ENCODE assay signal across 23 mouse cellular contexts in the genomic region with DNA sequence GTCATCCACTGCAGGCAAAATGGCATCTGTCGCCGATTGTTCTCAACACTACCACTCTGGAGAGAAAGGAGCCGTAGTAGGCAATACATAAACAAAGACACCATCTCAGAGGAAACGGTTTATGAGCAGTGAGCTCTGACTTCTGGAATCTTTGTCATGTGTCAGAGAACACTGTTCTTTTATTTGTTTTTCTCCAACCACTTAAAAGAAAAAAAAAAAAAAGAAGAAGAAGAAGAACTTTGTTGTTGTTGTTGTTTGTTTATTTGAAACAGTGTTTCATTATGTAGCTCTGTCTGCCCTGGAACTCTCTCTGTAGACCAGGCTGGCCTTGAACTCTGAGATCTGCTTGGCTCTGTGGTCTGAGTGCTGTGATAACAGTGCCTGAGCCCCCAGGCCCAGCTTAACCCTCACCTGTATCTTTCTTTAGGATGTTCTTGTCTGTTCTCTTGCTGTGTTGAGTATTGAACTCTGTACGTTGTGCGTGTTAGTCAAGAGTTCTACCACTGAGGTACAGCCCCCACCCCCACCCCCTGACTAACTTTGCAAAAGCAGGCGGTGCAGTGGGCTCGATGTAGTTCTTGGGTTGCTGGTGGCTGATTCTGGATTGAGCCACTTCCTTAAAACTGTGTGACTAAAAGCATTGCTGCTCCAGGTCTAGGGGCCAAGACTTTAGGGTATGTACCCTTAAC.
DNase-seq lines count a peak whose midpoint lies in the region; ATAC-seq and TF ChIP-seq lines count a peak whose summit lies in the region.
"Had no signal": no experiment of that assay in that cellular context is flagged by ENCODE, and none has a peak within 500 bp of the region (broad histone marks: within the 10 kb centered on the region; RNA-seq: fewer than 3 reads in every experiment).

No protein-coding gene starts in this region.

- no peak for DNase-seq in kidney, adult 2 months
- DNase-seq in kidney, adult 9 months: no peak
- DNase-seq in lung, adult 18-20 months: no peak
- peak; percentile 92 for DNase-seq in 3T3-L1 (ENCODE audit: low read depth, low spot score)
- no peak for DNase-seq in limb, embryonic 10.5 days (ENCODE audit: low spot score)
- DNase-seq in right cerebral cortex, postnatal 10 days (ENCODE audit: low spot score in 2 of 2): no peak
- DNase-seq: adrenal gland, adult 8-10 months; adrenal gland, postnatal 25 days; cerebellum, adult 18-20 months; cerebellum, adult 9-10 months; gastrocnemius, postnatal 10 days; gastrocnemius, postnatal 36 days; heart, adult 2 months; heart, postnatal 14 days; heart, postnatal 4 days had no signal

- H3K9me3 ChIP-seq in lung, embryonic 16.5 days (ENCODE audit: control insufficient read depth, low read length): peaks cover 2% of the 10 kb centered on the region; the same call in 1 of the 2 replicates
- no peaks in the 10 kb centered on the region for H3K9me3 ChIP-seq in limb, embryonic 10.5 days (replicated peaks)
- H3K9me3 ChIP-seq: heart, embryonic 10.5 days had no signal

- H3K27me3 ChIP-seq in kidney, adult 2 months (replicated peaks; ENCODE audit: control insufficient read depth, insufficient read depth, low read length): no peaks in the 10 kb centered on the region
- no peaks in the 10 kb centered on the region for H3K27me3 ChIP-seq in lung, embryonic 16.5 days (ENCODE audit: control insufficient read depth, insufficient read depth, low read depth, low read length)
- no peaks in the 10 kb centered on the region for H3K27me3 ChIP-seq in limb, embryonic 10.5 days (ENCODE audit: low read depth, poor library complexity, severe bottlenecking)
- H3K27me3 ChIP-seq: forebrain, embryonic 13.5 days; heart, embryonic 13.5 days had no signal

- no peaks in the 10 kb centered on the region for H3K4me1 ChIP-seq in kidney, adult 2 months (ENCODE audit: control insufficient read depth, insufficient read depth, low read length)
- H3K4me1 ChIP-seq in lung, embryonic 16.5 days (replicated peaks; ENCODE audit: control insufficient read depth, insufficient read depth, low read length): no peaks in the 10 kb centered on the region
- peaks cover 36% of the 10 kb centered on the region for H3K4me1 ChIP-seq in limb, embryonic 10.5 days
- H3K4me1 ChIP-seq: heart, embryonic 13.5 days had no signal

- WGBS in kidney, adult 2 months: 64% methylated on average over 8 of the region's 8 CpGs
- WGBS in lung, embryonic 16.5 days: 53% methylated on average over 8 of the region's 8 CpGs
- WGBS in limb, embryonic 10.5 days: 53% methylated on average over 8 of the region's 8 CpGs

- no peak overlapping the region for H3K4me3 ChIP-seq in kidney, adult 2 months (ENCODE audit: insufficient read depth, low read depth, low read length)
- H3K4me3 ChIP-seq in lung, embryonic 16.5 days (ENCODE audit: low read length): no peak overlapping the region
- no peak overlapping the region for H3K4me3 ChIP-seq in limb, embryonic 10.5 days
- H3K4me3 ChIP-seq: forebrain, embryonic 10.5 days; forebrain, embryonic 13.5 days; heart, adult 2 months; heart, embryonic 10.5 days; heart, embryonic 13.5 days had no signal

- no peak overlapping the region for H3K9ac ChIP-seq in lung, embryonic 16.5 days (ENCODE audit: low read length)
- H3K9ac ChIP-seq: forebrain, embryonic 13.5 days; heart, embryonic 13.5 days; hindbrain, embryonic 14.5 days had no signal

- no peak overlapping the region for H3K4me2 ChIP-seq in lung, embryonic 16.5 days (ENCODE audit: low read depth, low read length)
- H3K4me2 ChIP-seq: forebrain, embryonic 13.5 days; heart, embryonic 13.5 days; hindbrain, embryonic 14.5 days had no signal

- ATAC-seq in lung, embryonic 16.5 days (ENCODE audit: low read depth): 0 out of 2 replicates have a peak, but pooled peaks have one; percentile 20
- ATAC-seq: CD4-positive, CD25-positive, alpha-beta regulatory T cell, adult 4 months; forebrain, embryonic 13.5 days; forebrain, embryonic 16.5 days had no signal

- H3K27ac ChIP-seq in kidney, adult 2 months (ENCODE audit: insufficient read depth, low read depth, low read length): peak overlapping the region; percentile 45; the same call in 1 of the 2 replicates
- no peak overlapping the region for H3K27ac ChIP-seq in lung, embryonic 16.5 days (ENCODE audit: low read length)
- H3K27ac ChIP-seq in limb, embryonic 10.5 days: peak overlapping the region; percentile 71
- H3K27ac ChIP-seq: forebrain, embryonic 10.5 days; forebrain, embryonic 13.5 days; heart, adult 2 months; heart, embryonic 10.5 days; heart, embryonic 13.5 days; hindbrain, embryonic 14.5 days had no signal

- TF ChIP-seq POLR2A in kidney, adult 2 months (IDR thresholded peaks at IDR 0.05; ENCODE audit: low read depth, low read length): no peak

- no peak for TF ChIP-seq CTCF in kidney, adult 2 months (conservative IDR thresholded peaks at IDR 0.05; ENCODE audit: insufficient read depth, insufficient read length, low read depth, low read length)

- H3K36me3 ChIP-seq in kidney, adult 2 months (ENCODE audit: control insufficient read depth, insufficient read depth, low read length): no peaks in the 10 kb centered on the region
- no peaks in the 10 kb centered on the region for H3K36me3 ChIP-seq in lung, embryonic 16.5 days (ENCODE audit: control insufficient read depth, insufficient read depth, low read length)
- no peaks in the 10 kb centered on the region for H3K36me3 ChIP-seq in limb, embryonic 10.5 days
- H3K36me3 ChIP-seq: forebrain, embryonic 10.5 days; heart, embryonic 10.5 days; heart, embryonic 13.5 days had no signal
